Comparison of ENCODE assay signal across 8 mouse cellular contexts in genomic region chr9:46282631-46283436, GRCm38 (mm10). TPM values are rescaled to one million over a fixed set of nuclear protein-coding genes. Genes with fewer than 3 reads are reported as not detected.
DNase-seq lines count a peak whose midpoint lies in the region; ATAC-seq and TF ChIP-seq lines count a peak whose summit lies in the region.

Gene Bud13 (plus strand): TSS chr9:46283008.

- peaks cover 21% of the 10 kb centered on the region for H3K79me2 ChIP-seq in C2C12 (ENCODE audit: control insufficient read depth, insufficient read depth)
- no peaks in the 10 kb centered on the region for H3K79me2 ChIP-seq in liver, adult 2 months (ENCODE audit: control insufficient read depth, insufficient read depth, low read length)
- peaks cover 14% of the 10 kb centered on the region for H3K79me2 ChIP-seq in myocyte (ENCODE audit: control insufficient read depth, insufficient read depth)

- H3K4me2 ChIP-seq in heart, embryonic 11.5 days: peak within 1 kb of the TSS; percentile 62
- peak within 1 kb of the TSS; percentile 55 for H3K4me2 ChIP-seq in kidney, embryonic 16.5 days (replicated peaks; ENCODE audit: low read depth, low read length)
- peak within 1 kb of the TSS; percentile 88 for H3K4me2 ChIP-seq in myocyte (ENCODE audit: low read depth)

- DNase-seq in brain, embryonic 14.5 days (ENCODE audit: low read depth): peak; percentile 95
- peak; percentile 78 for DNase-seq in liver, adult 2 months (ENCODE audit: extremely low read depth, low read depth, low spot score)
- peak; percentile 96 for DNase-seq in splenic B cell, adult 2 months (ENCODE audit: low read depth, low spot score)

- TF ChIP-seq CTCF in C2C12 (IDR thresholded peaks at IDR 0.05; ENCODE audit: control insufficient read depth, insufficient read depth, insufficient read length): peak; percentile 4
- peak; percentile 58; the same call in 1 of the 2 replicates for TF ChIP-seq CTCF in brain, embryonic 14.5 days (IDR thresholded peaks at IDR 0.05; ENCODE audit: borderline replicate concordance, extremely low read depth, insufficient read depth, insufficient read length)
- 0 out of 2 replicates have a peak, but pooled peaks have one; percentile 24 for TF ChIP-seq CTCF in liver, adult 2 months (IDR thresholded peaks at IDR 0.05; ENCODE audit: low read depth, low read length)

- H3K4me3 ChIP-seq in C2C12 (ENCODE audit: insufficient read depth, poor library complexity, severe bottlenecking) (peak within 1 kb of the TSS; percentile 71), myocyte (peak within 1 kb of the TSS; percentile 59)
- H3K4me3 ChIP-seq in erythroblast, embryonic 14.5 days (replicated peaks): peak within 1 kb of the TSS; percentile 98
- peak within 1 kb of the TSS; percentile 98 for H3K4me3 ChIP-seq in heart, embryonic 11.5 days (ENCODE audit: low read depth, low read length)
- peak within 1 kb of the TSS; percentile 68 for H3K4me3 ChIP-seq in kidney, embryonic 16.5 days (ENCODE audit: low read length)
- peak within 1 kb of the TSS; percentile 91 for H3K4me3 ChIP-seq in liver, adult 2 months (ENCODE audit: insufficient read depth, low read depth, low read length)

- peak within 1 kb of the TSS; percentile 92 for H3K9ac ChIP-seq in heart, embryonic 11.5 days (ENCODE audit: low read depth, low read length)
- peak within 1 kb of the TSS; percentile 89 for H3K9ac ChIP-seq in kidney, embryonic 16.5 days (replicated peaks; ENCODE audit: low read length)
- peak within 1 kb of the TSS; percentile 88 for H3K9ac ChIP-seq in liver, adult 2 months (ENCODE audit: low read depth, low read length)

- H3K9me3 ChIP-seq in erythroblast, embryonic 14.5 days (ENCODE audit: control insufficient read depth, low read length): no peaks in the 10 kb centered on the region
- H3K9me3 ChIP-seq in heart, embryonic 11.5 days (replicated peaks; ENCODE audit: control insufficient read depth, low read length): no peaks in the 10 kb centered on the region
- H3K9me3 ChIP-seq in kidney, embryonic 16.5 days (ENCODE audit: low read length): no peaks in the 10 kb centered on the region

- H3K27ac ChIP-seq in heart, embryonic 11.5 days (ENCODE audit: low read depth, low read length): peak within 1 kb of the TSS; percentile 85
- H3K27ac ChIP-seq in kidney, embryonic 16.5 days (ENCODE audit: low read length): peak within 1 kb of the TSS; percentile 86
- H3K27ac ChIP-seq in liver, adult 2 months (replicated peaks; ENCODE audit: insufficient read depth, low read depth, low read length): peak within 1 kb of the TSS; percentile 22; the same call in 1 of the 2 replicates

- H3K27me3 ChIP-seq in C2C12 (ENCODE audit: control insufficient read depth, insufficient read depth, insufficient read length): no peaks in the 10 kb centered on the region
- H3K27me3 ChIP-seq in erythroblast, embryonic 14.5 days (ENCODE audit: control insufficient read depth): no peaks in the 10 kb centered on the region
- no peaks in the 10 kb centered on the region for H3K27me3 ChIP-seq in heart, embryonic 11.5 days (ENCODE audit: control insufficient read depth, insufficient read depth, low read length)
- H3K27me3 ChIP-seq in kidney, embryonic 16.5 days (ENCODE audit: insufficient read depth, low read length): no peaks in the 10 kb centered on the region
- no peaks in the 10 kb centered on the region for H3K27me3 ChIP-seq in liver, adult 2 months (ENCODE audit: control insufficient read depth, insufficient read depth, low read length)
- no peaks in the 10 kb centered on the region for H3K27me3 ChIP-seq in myocyte (ENCODE audit: control insufficient read depth, insufficient read depth, insufficient read length)
- no peaks in the 10 kb centered on the region for H3K27me3 ChIP-seq in splenic B cell, adult 2 months (ENCODE audit: control insufficient read depth, insufficient read depth, low read length, poor library complexity, severe bottlenecking)

- H3K4me1 ChIP-seq in erythroblast, embryonic 14.5 days (ENCODE audit: control insufficient read depth): peaks cover 19% of the 10 kb centered on the region
- H3K4me1 ChIP-seq in heart, embryonic 11.5 days (ENCODE audit: control insufficient read depth, insufficient read depth, low read length): peaks cover 7% of the 10 kb centered on the region; the same call in 1 of the 2 replicates
- H3K4me1 ChIP-seq in kidney, embryonic 16.5 days (ENCODE audit: insufficient read depth, low read length): peaks cover 16% of the 10 kb centered on the region
- peaks cover 13% of the 10 kb centered on the region; the same call in 1 of the 2 replicates for H3K4me1 ChIP-seq in liver, adult 2 months (ENCODE audit: control insufficient read depth, insufficient read depth, low read length)

- peaks cover 11% of the 10 kb centered on the region for H3K79me3 ChIP-seq in C2C12 (ENCODE audit: low read depth)

- H3ac ChIP-seq in C2C12 (ENCODE audit: control insufficient read depth, insufficient read length, low read depth) (peak within 1 kb of the TSS; percentile 97), myocyte (ENCODE audit: control insufficient read depth, insufficient read length) (peak within 1 kb of the TSS; percentile 24)

- 2% methylated on average over 55 of the region's 55 CpGs for WGBS in heart, embryonic 11.5 days (ENCODE audit: insufficient replicate concordance)
- WGBS in kidney, embryonic 16.5 days: under 1% methylated on average over 55 of the region's 55 CpGs
- 1% methylated on average over 55 of the region's 55 CpGs for WGBS in liver, adult 2 months

- H3K36me3 ChIP-seq in C2C12 (ENCODE audit: control insufficient read depth, insufficient read depth): peaks cover 49% of the 10 kb centered on the region
- peaks cover 58% of the 10 kb centered on the region for H3K36me3 ChIP-seq in erythroblast, embryonic 14.5 days (ENCODE audit: control insufficient read depth)
- H3K36me3 ChIP-seq in heart, embryonic 11.5 days (ENCODE audit: control insufficient read depth, insufficient read depth, low read length): peaks cover 17% of the 10 kb centered on the region
- H3K36me3 ChIP-seq in kidney, embryonic 16.5 days (ENCODE audit: insufficient read depth, low read length): peaks cover 54% of the 10 kb centered on the region
- peaks cover 43% of the 10 kb centered on the region for H3K36me3 ChIP-seq in liver, adult 2 months (ENCODE audit: control insufficient read depth, insufficient read depth, low read length)
- peaks cover 33% of the 10 kb centered on the region for H3K36me3 ChIP-seq in myocyte (ENCODE audit: control insufficient read depth, insufficient read depth)
- peaks cover 26% of the 10 kb centered on the region for H3K36me3 ChIP-seq in splenic B cell, adult 2 months (ENCODE audit: control insufficient read depth, insufficient read depth, low read length, poor library complexity, severe bottlenecking)

- TF ChIP-seq POLR2A in brain, embryonic 14.5 days (IDR thresholded peaks at IDR 0.05; ENCODE audit: borderline replicate concordance, extremely low read depth, insufficient read depth, insufficient read length, poor library complexity, severe bottlenecking): peak; percentile 74; the same call in 1 of the 2 replicates
- peak; percentile 52; the same call in 1 of the 2 replicates for TF ChIP-seq POLR2A in liver, adult 2 months (IDR thresholded peaks at IDR 0.05; ENCODE audit: extremely low read depth, insufficient read depth, low read length)
- peak; percentile 84 for TF ChIP-seq POLR2A in myocyte (IDR thresholded peaks at IDR 0.05; ENCODE audit: insufficient read length, low read depth)

- ATAC-seq in heart, embryonic 11.5 days (replicated peaks; ENCODE audit: insufficient number of reproducible peaks, low FRiP score, low TSS enrichment): peak; percentile 81
- ATAC-seq in kidney, embryonic 16.5 days (ENCODE audit: low FRiP score, low TSS enrichment): peak; percentile 95

TF ChIP-seq in C2C12, 6 proteins besides CTCF, POLR2A, EP300 and RAD21:
- TF ChIP-seq MYOD1 (IDR thresholded peaks at IDR 0.05; ENCODE audit: control insufficient read depth, insufficient read length, low read depth) (no peak), MAX (IDR thresholded peaks at IDR 0.05) (no peak), USF1 (IDR thresholded peaks at IDR 0.05; ENCODE audit: low read depth) (no peak), MYOG (IDR thresholded peaks at IDR 0.05; ENCODE audit: control insufficient read depth, extremely low read depth, insufficient read length) (no peak), FOSL1 (IDR thresholded peaks at IDR 0.05; ENCODE audit: insufficient read depth, low read length, poor library complexity, severe bottlenecking) (no peak), CEBPB (IDR thresholded peaks at IDR 0.05; ENCODE audit: low read depth) (no peak)
TF ChIP-seq in C2C12: peak in this region for 0.

TF ChIP-seq in myocyte, 11 proteins besides CTCF, POLR2A, EP300 and RAD21:
- TF ChIP-seq MYOD1 (IDR thresholded peaks at IDR 0.05; ENCODE audit: control insufficient read depth in 1 of 3, insufficient read length in 2 of 3, low read depth in 2 of 3): peak in 1 of 3 experiments; percentile 5
- TF ChIP-seq REST (IDR thresholded peaks at IDR 0.05; ENCODE audit: insufficient read depth, insufficient read length): no peak
- no peak for TF ChIP-seq TCF3 (IDR thresholded peaks at IDR 0.05; ENCODE audit: insufficient read length, low read depth)
- no peak for TF ChIP-seq MAX (IDR thresholded peaks at IDR 0.05; ENCODE audit: low read depth)
- peak; percentile 84 for TF ChIP-seq POLR2AphosphoS2 (IDR thresholded peaks at IDR 0.05; ENCODE audit: insufficient read length, low read depth)

RNA-seq across cellular contexts. Expression of gene Bud13, which starts in this region (rescaled TPM):
- polyA plus RNA-seq in C2C12 (2012; fragmentation: generic; extraction: Trizol) (11.5 TPM), myocyte (2012; fragmentation: generic; extraction: Trizol) (9.5 TPM)
- 15.8 and 17.8 TPM in 2 replicates for polyA plus RNA-seq in brain, embryonic 14.5 days (2012; rRNA removed)
- polyA plus RNA-seq in erythroblast, embryonic 14.5 days (2012): 0.45 and 0.76 TPM in 2 replicates
- 16.6 and 17.0 TPM in 2 replicates for polyA plus RNA-seq in heart, embryonic 11.5 days (2014; fragmentation: Nextera tagmentation; extraction: Ambion mirVana)
- 25.6 and 29.6 TPM in 2 replicates for polyA plus RNA-seq in kidney, embryonic 16.5 days (2015; fragmentation: Nextera tagmentation; extraction: Ambion mirVana)
- 2.6 and 3.0 TPM in 2 replicates for total RNA-seq in liver, adult 2 months (2014; rRNA removed)
- 3.2 and 3.6 TPM in 2 replicates for polyA plus RNA-seq in liver, adult 2 months (2012; rRNA removed)

Comparison
In these comparisons a context has a peak if more than half of its experiments do, and no peak if none do; other contexts are left out.
1. Peak in every context shown above with its lines: DNase-seq, ATAC-seq, H3K4me3 ChIP-seq and H3K27ac ChIP-seq.
2. CTCF ChIP-seq: peak in every context shown above with its lines; median percentile 58 in brain, embryonic 14.5 days; 24 in liver, adult 2 months; 4 in C2C12.
3. H3K27ac ChIP-seq: peak in every context shown above with its lines; median percentile 86 in kidney, embryonic 16.5 days; 85 in heart, embryonic 11.5 days; 22 in liver, adult 2 months.